Mouse (Mus musculus) kidney, adult 11 months (tissue): ENCODE data around the gene Olfr1508.
"Not testable (repeated sequence)": the region's sequence is repeated elsewhere in the genome, so short reads cannot be mapped to it uniquely, and the experiment has no call there.

Experiments used
- DNase-seq: peaks from one replicate; pipeline ENCODE4 v3.0.0; 2022

Gene Olfr1508

DNA sequence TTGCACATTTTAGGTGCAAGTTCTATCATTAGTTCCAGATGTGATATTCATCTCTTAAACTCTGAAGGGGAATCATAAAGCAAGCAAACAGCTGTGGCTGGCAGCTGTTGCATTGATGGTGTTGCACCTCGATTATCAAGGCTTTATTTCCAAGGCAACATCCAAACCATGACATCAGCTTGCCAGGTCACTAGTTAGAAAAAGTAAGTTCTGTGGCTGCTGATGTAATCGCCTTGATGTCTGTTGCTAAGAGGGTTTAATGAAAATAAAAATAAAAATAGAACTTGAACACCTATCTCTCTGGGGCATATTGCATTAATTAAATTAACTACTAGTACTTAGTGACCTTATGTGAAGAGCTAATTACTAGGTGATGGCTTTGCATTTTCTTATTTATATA is at the start of gene Olfr1508:
Olfr1508 (minus strand) TSS at position 101 of the 400 bp plus-strand sequence.
- no peak for DNase-seq

DNA sequence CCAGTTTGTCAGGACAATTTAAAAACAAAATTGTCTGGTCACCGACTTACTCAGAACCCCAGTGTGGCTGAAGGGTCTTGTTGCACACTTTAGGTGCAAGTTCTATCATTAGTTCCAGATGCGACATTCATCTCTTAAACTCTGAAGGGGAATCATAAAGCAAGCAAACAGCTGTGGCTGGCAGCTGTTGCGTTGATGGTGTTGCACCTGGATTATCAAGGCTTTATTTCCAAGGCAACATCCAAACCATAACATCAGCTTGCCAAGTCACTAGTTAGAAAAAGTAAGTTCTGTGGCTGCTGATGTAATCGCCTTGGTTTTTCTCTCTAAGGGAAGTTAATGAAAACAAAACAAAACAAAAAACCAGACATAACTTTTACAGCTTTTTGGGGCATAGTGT is 28.2 kb upstream of the Olfr1508 start, which contains the start of gene Olfr1507:
Olfr1507 (minus strand) TSS at position 234 of the 400 bp plus-strand sequence.
- DNase-seq, result no peak

- no peak for DNase-seq
Measured at GRCm38 (mm10) chr14:52465738-52466137, 1.6 kb downstream of the Olfr1508 start.

GRCm38 (mm10) chr14:52461928-52462327 is 5.4 kb downstream of the Olfr1508 start:
- DNase-seq, result no peak

- DNase-seq, result no peak
Measured at GRCm38 (mm10) chr14:52451138-52451537, 16.2 kb downstream of the Olfr1508 start.

DNA sequence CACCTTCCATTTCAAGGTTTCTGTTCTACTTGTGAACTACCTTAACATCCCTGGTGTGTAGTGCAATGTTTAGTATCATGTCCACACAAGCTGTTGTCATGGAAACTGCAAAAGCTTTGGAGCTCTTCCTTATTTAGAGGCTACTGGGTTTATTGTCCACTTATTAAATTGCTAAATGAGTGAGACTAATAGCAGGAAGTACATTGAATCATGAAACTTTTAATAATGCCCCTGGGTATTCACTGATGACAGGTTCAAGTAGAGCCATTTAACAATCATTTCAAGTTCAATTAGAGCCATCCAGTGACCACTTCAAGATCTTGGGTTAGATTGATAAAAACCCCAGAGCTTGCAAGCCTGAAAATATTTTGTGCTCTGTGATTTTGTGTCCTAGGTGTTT is 24.6 kb downstream of the Olfr1508 start, which contains the start of gene Olfr1509:
Olfr1509 (plus strand) TSS at position 301 of the 400 bp plus-strand sequence.
- DNase-seq, result no peak

GRCm38 (mm10) chr14:52427686-52428085 is 39.6 kb downstream of the Olfr1508 start:
- DNase-seq, result no peak

DNA sequence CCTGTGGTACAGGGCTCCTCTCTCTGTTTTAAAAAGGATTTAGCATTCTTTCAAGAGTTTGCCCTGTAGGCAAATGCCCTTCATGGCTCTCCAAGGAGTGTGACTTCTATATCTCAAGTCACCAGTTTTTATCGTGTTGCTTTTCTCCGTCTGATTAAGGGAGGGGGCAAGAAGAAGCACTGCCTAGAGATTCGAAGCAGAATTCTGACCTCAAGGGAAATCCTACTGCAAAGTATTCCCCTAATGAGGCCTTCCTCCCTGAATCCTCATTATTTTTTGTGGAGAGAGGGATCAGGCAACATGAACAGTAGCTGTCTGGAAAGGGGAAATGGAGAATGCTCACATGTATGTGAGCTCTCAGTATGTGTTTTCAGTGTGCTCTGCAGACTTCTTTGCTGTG is 53.0 kb downstream of the Olfr1508 start, which contains the start of gene Olfr1510:
Olfr1510 (minus strand) TSS at position 101 of the 400 bp plus-strand sequence.
- no peak for DNase-seq

DNA sequence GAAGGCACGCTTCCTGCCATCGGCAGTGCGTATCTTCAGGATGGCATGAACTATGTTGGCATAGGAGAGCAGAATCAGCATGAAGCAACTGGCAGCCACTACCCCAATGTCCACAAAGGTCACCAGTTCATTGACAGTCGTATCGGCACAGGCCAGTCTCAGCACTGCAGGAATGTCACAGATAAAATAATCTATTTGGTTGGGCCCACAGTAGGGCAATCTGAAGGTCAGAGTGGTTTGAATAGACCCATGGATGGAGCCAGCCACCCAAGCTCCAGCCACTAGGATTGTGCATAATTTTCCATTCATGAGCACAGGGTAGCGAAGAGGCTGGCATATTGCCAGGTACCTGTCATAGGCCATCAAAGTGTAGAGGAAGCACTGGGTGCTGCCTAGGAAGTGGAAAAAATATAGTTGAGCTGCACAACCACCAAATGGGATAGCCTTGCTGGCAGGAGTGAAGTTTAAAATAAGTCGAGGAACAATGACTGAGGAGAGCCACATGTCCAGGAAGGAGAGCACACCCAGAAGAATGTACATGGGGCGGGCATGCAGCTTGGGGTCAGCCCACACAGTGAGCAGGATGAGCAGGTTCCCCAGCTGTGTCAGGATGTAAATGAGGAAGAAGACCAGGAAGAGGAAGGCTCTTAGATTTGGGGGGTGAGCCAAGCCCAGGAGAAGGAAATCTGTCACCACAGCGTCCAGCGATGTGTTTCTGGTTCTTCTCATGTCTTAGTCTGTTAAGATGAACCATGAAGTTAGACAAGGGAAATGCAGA is 57.0 kb downstream of the Olfr1508 start:
- not testable (repeated sequence) for DNase-seq
